Mouse (Mus musculus) gastrocnemius, postnatal 10 days (tissue): ENCODE measurements around the gene Abhd17a. TPM values are rescaled to one million over a fixed set of nuclear protein-coding genes. Genes with fewer than 3 reads are reported as not detected.
"Not testable (repeated sequence)": the region's sequence is repeated elsewhere in the genome, so short reads cannot be mapped to it uniquely, and the experiment has no call there.

Experiments
- DNase-seq: peaks from one replicate; pipeline ENCODE4 v3.0.0; 2021; ENCODE audit warnings: mixed read lengths
- total RNA-seq, 2 experiments: library from RNA; stranded (reverse); gene quantifications; 2 replicates each; pipeline ENCODE4 v1.2.3; 2021

Abhd17a gene
- total RNA-seq, 2 experiments from 2014 or later = 69.6 to 73.3 TPM

GRCm38 (mm10) chr10:80609269-80609924 is 19.3 kb upstream of the Abhd17a start:
- DNase-seq = no peak

DNA sequence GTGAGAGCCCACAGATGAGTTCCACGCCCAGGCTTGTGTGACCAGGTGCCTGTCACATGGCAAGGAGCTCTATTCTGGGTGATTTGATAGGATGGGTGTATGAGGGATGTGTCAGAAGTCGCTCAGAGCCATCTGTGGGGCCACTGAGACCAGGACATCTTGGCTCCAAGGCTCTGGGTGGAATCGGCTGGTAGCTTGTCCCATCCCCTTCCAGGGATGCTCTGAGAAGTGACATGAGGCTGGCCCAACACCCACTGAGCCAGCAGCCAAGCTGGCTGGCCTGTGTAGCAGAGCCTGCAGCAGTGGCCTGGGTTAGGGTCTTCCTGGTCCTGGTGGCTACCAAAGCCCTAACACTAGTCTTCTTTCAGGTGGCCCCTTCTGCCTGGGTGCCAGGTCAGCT is 18.3 kb upstream of the Abhd17a start:
- no peak for DNase-seq

DNA sequence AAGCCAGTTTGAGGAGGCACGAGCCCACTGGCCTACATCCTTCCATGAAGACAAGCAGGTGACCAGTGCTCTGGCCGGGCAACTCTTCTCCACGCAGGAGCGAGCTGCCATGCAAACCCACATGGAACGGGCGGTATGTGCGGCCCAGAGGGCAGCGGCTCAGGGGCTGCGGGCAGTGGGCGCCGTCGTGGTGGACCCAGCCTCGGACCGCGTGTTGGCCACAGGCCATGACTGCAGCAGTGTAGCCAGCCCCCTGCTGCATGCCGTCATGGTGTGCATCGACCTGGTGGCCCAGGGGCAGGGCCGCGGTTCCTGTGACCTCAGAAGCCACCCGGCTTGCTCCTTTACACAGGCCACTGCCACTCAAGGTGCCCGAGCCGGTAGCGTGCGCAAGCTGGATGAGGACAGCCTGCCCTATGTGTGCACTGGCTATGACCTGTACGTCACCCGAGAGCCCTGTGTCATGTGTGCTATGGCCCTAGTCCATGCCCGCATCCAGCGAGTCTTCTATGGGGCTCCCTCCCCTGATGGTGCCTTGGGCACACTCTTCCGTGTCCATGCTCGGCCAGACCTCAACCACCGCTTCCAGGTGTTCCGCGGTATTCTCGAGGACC is 16.7 kb upstream of the Abhd17a start:
- no peak for DNase-seq

- DNase-seq = no peak
These were observed 16.2 kb upstream of the Abhd17a start for GRCm38 (mm10) chr10:80606306-80606705.

GRCm38 (mm10) chr10:80605721-80606120 is 15.6 kb upstream of the Abhd17a start, which contains the start of gene Gm49322:
TSS of gene Gm49322 (plus strand) at chr10:80606021.
- DNase-seq = not testable (repeated sequence)

DNA sequence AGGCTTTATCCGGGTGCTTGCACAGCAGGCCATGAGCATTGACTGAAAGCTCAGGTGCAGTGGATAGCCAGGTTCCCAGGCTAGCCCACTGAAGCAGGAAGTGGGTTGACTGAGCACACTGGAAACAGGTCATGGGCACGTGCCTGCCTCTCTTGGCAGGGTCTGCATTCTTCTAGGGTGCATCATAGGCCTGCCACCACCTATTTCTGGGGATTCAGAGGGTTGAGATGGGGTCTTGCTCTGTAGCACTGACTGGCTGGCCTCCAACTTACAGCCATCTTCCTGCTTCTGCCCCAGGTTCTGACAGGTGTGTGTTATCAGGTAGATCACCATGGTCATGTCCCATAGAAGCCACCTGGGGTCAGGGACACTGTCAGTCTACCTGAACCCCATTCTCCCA is 14.8 kb upstream of the Abhd17a start:
- no peak for DNase-seq

DNA sequence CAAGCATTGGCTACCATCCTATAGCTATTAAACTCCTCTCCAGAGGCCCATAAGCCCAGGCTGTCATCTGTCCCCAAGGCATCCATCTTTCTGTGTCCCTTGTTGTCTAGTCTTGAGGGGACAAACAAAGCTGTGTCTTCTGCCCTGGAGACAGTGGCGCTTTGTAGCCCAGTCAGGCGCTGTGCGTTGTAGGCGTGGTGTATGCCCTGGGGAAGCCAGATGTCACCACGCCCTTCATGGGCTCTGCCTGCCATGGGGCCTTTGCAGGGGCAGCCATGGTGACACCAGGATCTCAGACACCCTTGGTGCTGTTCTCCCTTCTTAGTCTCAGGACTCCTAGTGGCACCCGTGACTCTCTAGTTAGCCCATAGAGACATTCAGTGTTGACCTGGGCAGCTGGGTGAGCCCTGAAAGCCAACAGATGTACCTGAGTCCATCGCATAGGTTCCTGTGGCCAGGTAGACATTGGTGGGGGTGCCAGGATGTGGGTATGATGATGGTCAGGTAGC is 13.9 kb upstream of the Abhd17a start:
- no peak for DNase-seq

DNA sequence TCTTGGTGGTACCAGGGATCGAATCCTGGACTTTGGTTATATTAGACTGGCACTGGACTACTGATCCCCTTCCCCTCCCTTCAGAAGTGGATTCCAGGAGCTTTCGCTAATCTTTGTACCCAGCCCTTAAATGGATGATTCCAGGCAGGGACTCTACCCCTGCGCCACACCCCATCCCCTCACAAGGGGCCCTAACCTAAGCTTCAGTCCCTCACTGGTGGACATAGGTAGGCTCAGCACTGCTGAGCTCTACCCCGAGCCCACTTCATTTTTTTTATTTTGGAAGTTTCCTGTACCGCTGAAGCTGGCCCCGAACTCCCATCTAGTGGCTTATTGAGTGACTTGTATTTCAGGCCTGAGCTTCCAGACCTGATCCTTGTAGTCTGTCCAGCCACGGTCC is 13.2 kb upstream of the Abhd17a start:
- no peak for DNase-seq

GRCm38 (mm10) chr10:80602698-80603325 is 12.7 kb upstream of the Abhd17a start, which contains the start of the genes Scamp4 and Adat3:
TSS of gene Scamp4 (plus strand) at chr10:80602872.
TSS of gene Adat3 (plus strand) at chr10:80602880.
- DNase-seq = peak; percentile 93

GRCm38 (mm10) chr10:80596318-80596717 is 6.2 kb upstream of the Abhd17a start:
- DNase-seq = no peak

DNA sequence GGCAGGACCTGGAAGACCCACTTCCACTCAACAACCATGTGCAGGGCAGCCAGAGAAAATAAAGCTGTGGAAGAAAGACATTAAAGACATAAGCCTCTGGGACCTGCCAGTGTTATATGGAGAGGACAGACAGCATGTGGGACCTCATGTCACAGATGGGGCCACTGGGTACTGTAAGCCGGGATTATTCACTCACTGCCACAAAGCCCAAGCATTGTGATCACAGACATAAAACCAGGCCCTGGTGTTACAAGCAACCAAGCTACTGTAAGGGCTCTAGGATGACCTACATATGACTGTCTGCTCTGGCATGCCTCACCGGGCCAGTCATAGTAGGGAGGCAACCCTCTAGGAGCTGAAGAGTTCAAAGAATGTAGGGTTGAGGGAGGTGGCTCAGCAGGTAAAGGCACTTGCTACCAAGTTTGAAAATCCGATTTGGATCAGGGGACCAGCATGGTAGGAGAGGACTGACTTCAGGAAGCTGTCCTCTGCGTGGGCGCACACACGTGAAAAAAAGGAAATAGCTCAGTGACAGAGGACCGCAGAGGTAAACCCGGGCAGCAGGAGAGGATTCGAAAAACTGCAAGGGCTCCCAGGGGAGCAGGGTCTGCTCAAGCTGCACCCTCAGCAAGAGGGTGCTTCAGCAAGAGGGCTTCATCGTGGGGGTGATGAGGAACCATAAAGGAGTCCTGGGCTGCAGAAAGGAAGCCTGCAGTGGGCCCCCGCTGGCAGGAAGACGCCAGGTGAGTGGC is 838 bp downstream of the Abhd17a start:
- no peak for DNase-seq

DNA sequence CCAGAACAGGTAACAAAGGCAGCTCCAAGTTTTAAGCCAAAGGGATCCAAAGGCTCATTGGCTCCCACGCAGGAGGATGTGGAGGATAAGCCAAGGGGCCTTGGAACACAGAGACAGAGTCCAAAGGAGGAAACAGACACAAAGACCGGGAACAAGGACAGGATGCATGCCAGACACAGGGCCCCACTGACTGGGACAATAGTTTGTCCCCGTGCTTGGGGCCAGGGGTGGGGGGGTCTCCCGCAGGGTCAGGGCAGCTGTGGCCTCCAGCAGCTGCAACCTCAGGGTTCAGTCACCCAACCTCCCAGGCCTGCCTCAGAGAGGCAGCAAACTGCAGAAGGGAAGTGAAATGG is 2.9 kb downstream of the Abhd17a start:
- no peak for DNase-seq

GRCm38 (mm10) chr10:80586407-80587304 is 3.5 kb downstream of the Abhd17a start:
- DNase-seq = no peak

DNA sequence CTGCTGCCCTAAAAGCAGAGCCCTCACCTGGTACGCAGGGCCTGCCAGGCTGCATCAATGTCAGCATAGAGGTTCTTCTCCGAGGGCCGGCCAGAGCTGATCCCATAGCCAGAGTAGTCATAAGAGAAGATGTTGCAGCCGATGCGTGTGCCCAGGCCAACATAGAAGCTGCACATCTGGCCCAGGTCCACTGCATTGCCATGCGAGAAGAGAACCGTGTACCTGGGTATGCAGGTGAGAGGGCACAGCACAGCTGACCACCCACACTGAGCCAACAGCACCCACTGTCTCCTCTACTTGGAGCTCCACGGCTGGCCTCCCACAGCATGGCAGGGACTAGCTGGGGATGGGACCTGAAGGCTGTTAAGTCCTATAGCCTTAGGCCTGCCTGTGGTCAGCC is 4.6 kb downstream of the Abhd17a start:
- no peak for DNase-seq

DNA sequence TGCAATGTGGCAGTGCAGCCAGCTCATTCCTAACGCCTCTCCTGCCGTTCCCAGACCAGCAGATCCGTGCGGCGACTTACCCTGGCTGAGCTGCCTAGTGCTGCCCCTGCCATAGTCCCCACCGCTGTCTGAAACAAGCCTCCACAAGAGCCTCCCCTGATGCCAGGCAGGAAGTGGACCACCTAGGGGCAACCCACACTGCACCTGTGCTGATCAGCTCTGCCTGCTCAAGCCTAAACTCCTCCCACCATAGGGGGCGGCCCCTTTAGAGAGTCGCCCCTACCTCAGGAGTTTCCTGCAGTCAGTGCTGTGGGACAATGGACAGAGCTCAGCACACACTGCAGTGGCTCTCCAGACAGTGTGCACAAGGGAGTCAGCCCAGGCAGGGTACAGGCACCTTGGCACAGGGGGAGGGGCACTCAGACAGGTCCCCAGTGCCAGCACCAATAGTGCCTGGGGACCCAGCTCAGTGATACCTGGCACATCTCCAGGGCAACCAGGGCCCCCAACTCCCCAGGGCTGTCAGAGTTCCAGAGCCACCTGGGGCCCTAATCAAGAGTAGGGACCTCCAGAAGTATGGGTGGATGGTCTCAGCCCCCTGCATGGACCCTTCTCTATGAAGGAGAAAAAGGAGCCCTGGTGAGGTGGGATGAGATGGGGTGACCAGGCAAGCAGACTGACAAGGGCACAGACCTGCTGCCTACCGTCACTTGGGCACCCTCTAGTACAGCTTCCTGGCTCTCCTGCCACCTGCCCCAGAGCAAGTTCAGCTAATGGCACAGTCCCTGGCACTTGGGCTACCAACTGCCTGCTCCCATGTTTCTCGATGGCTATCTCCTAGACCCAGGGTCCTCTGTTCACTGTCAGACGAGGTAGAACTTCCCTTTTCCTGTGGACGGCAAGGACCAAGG is 5.2 kb downstream of the Abhd17a start:
- DNase-seq = no peak

DNA sequence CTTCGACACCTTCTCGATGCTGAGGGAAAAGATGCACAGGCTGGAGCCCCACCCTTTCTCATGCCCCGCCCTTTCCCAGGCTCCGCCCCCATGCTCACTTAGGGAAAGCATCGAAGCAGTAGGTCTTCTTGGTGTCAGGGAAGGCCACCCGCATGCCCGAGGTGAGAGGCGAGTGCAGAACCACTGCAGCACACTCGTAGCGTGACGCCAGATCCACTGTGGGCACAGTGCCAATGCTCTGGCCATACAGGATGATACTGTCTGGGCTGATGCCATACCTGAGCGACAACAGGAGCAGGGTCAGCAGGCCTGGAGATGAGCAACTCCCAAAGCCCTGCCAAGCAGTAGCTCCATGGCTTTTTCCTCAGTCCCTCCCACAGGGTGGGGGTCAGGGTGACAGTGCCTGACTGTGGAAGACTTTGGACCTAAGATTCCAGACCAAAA is 6.1 kb downstream of the Abhd17a start:
- DNase-seq = no peak

DNA sequence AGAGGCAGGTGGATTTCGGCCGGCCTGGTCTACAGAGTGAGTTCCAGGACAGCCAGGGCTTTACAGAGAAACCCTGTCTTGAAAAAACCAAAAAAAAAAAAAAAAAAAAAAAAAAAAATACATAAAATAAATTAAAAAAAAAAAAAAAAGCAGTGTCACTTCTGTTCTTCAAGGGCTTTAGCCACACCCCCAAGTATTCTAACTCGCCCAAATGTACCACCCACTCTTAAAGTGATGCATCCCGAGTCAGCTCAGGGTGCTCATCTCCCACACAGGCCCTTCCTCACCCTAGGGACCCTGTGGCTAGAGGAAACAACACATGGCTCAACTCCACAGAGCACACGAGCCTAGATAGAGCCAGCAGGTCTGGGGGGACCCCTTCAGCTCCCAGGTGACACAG is 7.1 kb downstream of the Abhd17a start:
- DNase-seq = no peak

GRCm38 (mm10) chr10:80578911-80579310 is 11.2 kb downstream of the Abhd17a start:
- peak; percentile 46 for DNase-seq

DNA sequence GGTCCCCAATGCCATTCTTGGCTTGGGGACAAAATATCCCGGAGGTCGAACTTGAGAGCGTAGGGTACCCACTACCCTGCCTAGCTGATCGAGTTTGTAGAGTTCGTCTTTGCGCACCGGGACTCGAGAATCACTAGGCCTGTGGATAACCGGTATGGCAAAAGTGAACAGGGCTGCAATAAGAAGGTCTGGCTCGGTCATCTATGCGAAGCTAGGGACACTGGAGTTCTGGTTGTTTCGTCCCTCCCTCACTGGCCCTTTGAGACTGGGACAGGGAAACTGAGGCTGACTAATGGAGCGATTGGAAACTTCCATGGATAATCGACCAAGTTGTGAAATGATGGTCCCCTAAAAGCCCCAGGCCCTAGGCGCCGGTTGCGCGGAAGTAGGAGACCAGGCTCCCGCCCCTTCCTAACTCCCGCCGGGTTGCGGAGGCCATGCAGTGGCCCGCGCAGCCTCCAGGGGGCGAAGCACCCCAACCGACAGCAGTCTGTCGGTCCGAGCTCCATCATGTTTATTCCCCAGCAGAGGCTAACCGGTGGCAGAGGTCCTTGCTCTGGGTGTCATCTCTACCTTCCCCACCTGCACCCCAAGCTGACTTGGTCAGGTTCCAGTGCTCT is 11.9 kb downstream of the Abhd17a start:
- DNase-seq = peak; percentile 86
